Mouse (Mus musculus) forebrain, embryonic 16.5 days (tissue): Measurements from ENCODE around the gene Enpp1. TPM values are rescaled to one million over a fixed set of nuclear protein-coding genes. Genes with fewer than 3 reads are reported as not detected.

Experiments used
- ATAC-seq: fragments of 200-750 bp; cut with Nextera tagmentation; 2 replicates; pipeline ENCODE4 v1.8.0; 2017; ENCODE audit warnings: mild to moderate bottlenecking, moderate library complexity
- H3K27ac ChIP-seq: fragments of 300-500 bp; sonication (generic); 2 replicates; pipeline ENCODE4 v1.5.1; 2014; ENCODE audit warnings: low read length, control low read depth
- H3K27me3 ChIP-seq: fragments of 300-500 bp; sonication (generic); replicated peaks from 2 replicates; pipeline ENCODE4 v1.6.1; 2014; ENCODE audit warnings: low read length; ENCODE audit not compliant: control insufficient read depth, insufficient read depth
- H3K36me3 ChIP-seq: fragments of 300-500 bp; sonication (generic); 2 replicates; pipeline ENCODE4 v1.6.1; 2014; ENCODE audit not compliant: control insufficient read depth, insufficient read depth
- H3K4me1 ChIP-seq: fragments of 300-500 bp; sonication (generic); replicated peaks from 2 replicates; pipeline ENCODE4 v1.6.1; 2014; ENCODE audit warnings: low read length; ENCODE audit not compliant: control insufficient read depth, insufficient read depth
- H3K4me2 ChIP-seq: fragments of 300-500 bp; sonication (generic); 2 replicates; pipeline ENCODE4 v1.6.1; 2014; ENCODE audit warnings: mild to moderate bottlenecking, low read length, control low read depth
- H3K4me3 ChIP-seq: fragments of 300-500 bp; sonication (generic); replicated peaks from 2 replicates; pipeline ENCODE4 v1.5.1; 2014; ENCODE audit warnings: mild to moderate bottlenecking, low read length, control low read depth
- H3K9ac ChIP-seq: fragments of 300-500 bp; sonication (generic); replicated peaks from 2 replicates; pipeline ENCODE4 v1.6.1; 2014; ENCODE audit warnings: low read depth, low read length, control low read depth
- H3K9me3 ChIP-seq: fragments of 300-500 bp; sonication (generic); 2 replicates; pipeline ENCODE4 v1.6.1; 2016; ENCODE audit warnings: low read length; ENCODE audit not compliant: control insufficient read depth
- WGBS: fragments of 180-500 bp; shearing (Covaris S2); extraction: QIAGEN DNeasy Blood & Tissue Kit; methylation state at CpG from one replicate; pipeline ENCODE4 v1.1.7; 2014; 5-methylcytosine and 5-hydroxymethylcytosine counted together
- polyA plus RNA-seq: library from polyadenylated mRNA; unstranded; fragments of >200 nt; fragmentation: Nextera tagmentation; extraction: Ambion mirVana; gene quantifications from 2 replicates; pipeline ENCODE4 v1.2.1, GENCODE M21; 2015

Enpp1 gene
- polyA plus RNA-seq, 1 experiment from 2014 or later, result 0.99 TPM

DNA sequence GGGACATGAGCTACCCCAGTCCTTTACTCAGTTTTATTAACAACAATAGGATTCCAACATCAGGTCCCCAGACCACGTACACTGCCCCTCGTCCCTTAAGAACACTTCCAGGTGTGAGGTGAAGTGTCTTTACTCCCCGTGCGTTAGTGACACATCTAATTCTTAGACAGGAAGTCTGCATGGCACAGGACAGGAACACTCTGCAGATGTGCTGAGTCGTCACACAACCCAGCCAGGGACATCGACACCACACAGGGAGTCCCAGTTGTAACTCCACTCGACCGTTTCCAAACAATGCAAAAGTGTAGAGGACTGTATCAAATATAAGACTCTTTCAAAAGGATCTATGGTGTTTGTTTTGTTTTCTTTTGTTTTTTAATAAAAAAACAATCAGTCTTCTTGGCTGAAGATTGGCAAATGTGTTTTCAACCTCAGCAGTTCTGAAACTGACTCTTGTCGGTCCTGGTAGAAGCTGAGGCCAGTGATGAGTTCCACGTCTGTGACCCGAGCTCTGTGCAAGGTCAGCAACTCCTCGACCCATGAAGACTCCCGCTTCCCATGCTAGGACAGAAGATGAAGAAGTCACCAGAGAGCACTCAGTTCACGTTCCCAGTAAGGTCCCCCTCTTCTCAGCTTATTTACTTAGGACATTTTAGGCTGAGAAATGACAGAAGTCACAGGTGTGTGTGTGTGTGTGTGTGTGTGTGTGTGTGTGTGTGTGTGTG lies 70.4 kb downstream of the Enpp1 start:
- no peak overlapping the region for H3K4me2 ChIP-seq
- no peaks in the 10 kb centered on the region for H3K36me3 ChIP-seq
- no peak overlapping the region for H3K27ac ChIP-seq
- H3K4me3 ChIP-seq, result no peak overlapping the region
- 82% methylated on average over 14 of the region's 14 CpGs for WGBS
- H3K9me3 ChIP-seq, result no peaks in the 10 kb centered on the region
- H3K27me3 ChIP-seq, result no peaks in the 10 kb centered on the region
- no peak overlapping the region for H3K9ac ChIP-seq
- ATAC-seq, result no peak
- H3K4me1 ChIP-seq, result no peaks in the 10 kb centered on the region

- no peaks in the 10 kb centered on the region for H3K9me3 ChIP-seq
- 81% methylated on average over 6 of the region's 6 CpGs for WGBS
- H3K4me2 ChIP-seq, result no peak overlapping the region
- no peak overlapping the region for H3K27ac ChIP-seq
- no peak for ATAC-seq
- no peaks in the 10 kb centered on the region for H3K27me3 ChIP-seq
- no peak overlapping the region for H3K4me3 ChIP-seq
- H3K36me3 ChIP-seq, result no peaks in the 10 kb centered on the region
- no peak overlapping the region for H3K9ac ChIP-seq
- H3K4me1 ChIP-seq, result no peaks in the 10 kb centered on the region
Observed at GRCm38 (mm10) chr10:24640186-24640875, 71.6 kb downstream of the Enpp1 start.

DNA sequence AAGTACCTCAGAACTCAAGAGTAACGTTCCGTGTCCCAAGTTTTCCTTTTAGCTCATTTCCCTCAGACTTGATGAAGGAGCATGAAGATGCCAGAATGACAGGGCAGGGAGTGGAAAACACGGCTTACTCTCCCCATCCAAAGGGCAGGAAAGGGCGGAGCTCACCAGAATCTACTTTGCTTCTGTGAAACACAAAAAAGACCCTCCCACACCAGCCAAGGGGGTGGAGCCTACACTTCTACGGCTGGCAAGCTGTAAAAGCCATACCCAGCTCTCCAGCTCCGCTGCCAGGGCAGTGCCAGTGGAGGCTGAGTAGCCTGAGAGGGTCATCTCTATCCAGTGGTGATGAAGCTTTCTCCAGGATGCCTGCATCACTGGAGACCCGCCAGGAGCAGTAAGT lies 72.4 kb downstream of the Enpp1 start:
- H3K4me2 ChIP-seq, result no peak overlapping the region
- H3K9me3 ChIP-seq, result no peaks in the 10 kb centered on the region
- no peak overlapping the region for H3K9ac ChIP-seq
- 63% methylated on average over 7 of the region's 7 CpGs for WGBS
- H3K27ac ChIP-seq, result no peak overlapping the region
- no peaks in the 10 kb centered on the region for H3K27me3 ChIP-seq
- H3K36me3 ChIP-seq, result no peaks in the 10 kb centered on the region
- no peak for ATAC-seq
- no peaks in the 10 kb centered on the region for H3K4me1 ChIP-seq
- no peak overlapping the region for H3K4me3 ChIP-seq

GRCm38 (mm10) chr10:24638306-24639070 lies 73.5 kb downstream of the Enpp1 start:
- Histone ChIP-seq H3K4me2 (no peak overlapping the region), H3K4me3 (no peak overlapping the region), H3K27me3 (no peaks in the 10 kb centered on the region), H3K9ac (no peak overlapping the region), H3K9me3 (no peaks in the 10 kb centered on the region), H3K36me3 (no peaks in the 10 kb centered on the region), H3K4me1 (no peaks in the 10 kb centered on the region), H3K27ac (no peak overlapping the region)
- ATAC-seq, result no peak
- WGBS, result 64% methylated on average over 10 of the region's 10 CpGs

GRCm38 (mm10) chr10:24636986-24637385 lies 75.0 kb downstream of the Enpp1 start:
- H3K36me3 ChIP-seq, result no peaks in the 10 kb centered on the region
- ATAC-seq, result no peak
- 92% methylated on average over 2 of the region's 2 CpGs for WGBS
- H3K27ac ChIP-seq, result no peak overlapping the region
- H3K4me3 ChIP-seq, result no peak overlapping the region
- no peak overlapping the region for H3K9ac ChIP-seq
- no peaks in the 10 kb centered on the region for H3K4me1 ChIP-seq
- no peaks in the 10 kb centered on the region for H3K27me3 ChIP-seq
- no peaks in the 10 kb centered on the region for H3K9me3 ChIP-seq
- H3K4me2 ChIP-seq, result no peak overlapping the region

- 93% methylated on average over 10 of the region's 10 CpGs for WGBS
- H3K4me2 ChIP-seq, result no peak overlapping the region
- H3K36me3 ChIP-seq, result no peaks in the 10 kb centered on the region
- H3K27ac ChIP-seq, result no peak overlapping the region
- H3K9me3 ChIP-seq, result no peaks in the 10 kb centered on the region
- H3K4me3 ChIP-seq, result no peak overlapping the region
- no peak for ATAC-seq
- no peak overlapping the region for H3K9ac ChIP-seq
- no peaks in the 10 kb centered on the region for H3K4me1 ChIP-seq
- no peaks in the 10 kb centered on the region for H3K27me3 ChIP-seq
Observed at GRCm38 (mm10) chr10:24635884-24636283, 76.1 kb downstream of the Enpp1 start.

GRCm38 (mm10) chr10:24635331-24635815 lies 76.6 kb downstream of the Enpp1 start:
- Histone ChIP-seq H3K36me3 (no peaks in the 10 kb centered on the region), H3K4me3 (no peak overlapping the region), H3K9me3 (no peaks in the 10 kb centered on the region), H3K9ac (no peak overlapping the region), H3K4me1 (no peaks in the 10 kb centered on the region), H3K27ac (no peak overlapping the region), H3K27me3 (no peaks in the 10 kb centered on the region), H3K4me2 (no peak overlapping the region)
- WGBS, result 86% methylated on average over 11 of the region's 11 CpGs
- ATAC-seq, result no peak

GRCm38 (mm10) chr10:24634288-24634687 lies 77.7 kb downstream of the Enpp1 start:
- Histone ChIP-seq H3K9ac (no peak overlapping the region), H3K4me3 (no peak overlapping the region), H3K36me3 (no peaks in the 10 kb centered on the region), H3K27ac (no peak overlapping the region), H3K4me1 (no peaks in the 10 kb centered on the region), H3K4me2 (no peak overlapping the region), H3K9me3 (no peaks in the 10 kb centered on the region), H3K27me3 (no peaks in the 10 kb centered on the region)
- ATAC-seq, result no peak
- WGBS, result 83% methylated on average over 9 of the region's 9 CpGs

DNA sequence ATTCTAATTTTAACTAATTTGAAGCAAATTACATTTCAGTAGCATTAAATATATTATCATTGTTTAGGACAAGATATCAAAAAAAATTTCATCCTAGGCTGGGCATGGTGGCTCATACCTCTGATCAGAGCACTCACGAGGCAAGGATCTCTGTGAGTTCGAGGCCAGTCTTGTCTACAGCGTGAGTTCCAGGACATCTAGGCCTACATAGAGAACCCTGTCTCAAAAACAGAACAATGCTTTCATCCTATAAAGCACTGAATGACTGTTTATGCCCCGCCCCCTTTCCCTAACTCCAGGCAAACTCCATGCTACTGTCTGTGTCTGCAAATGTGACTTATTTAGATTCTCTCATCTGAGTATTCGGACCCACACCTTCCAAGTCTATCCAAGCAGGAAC lies 80.8 kb downstream of the Enpp1 start:
- H3K4me2 ChIP-seq, result no peak overlapping the region
- ATAC-seq, result no peak
- no peak overlapping the region for H3K27ac ChIP-seq
- no peak overlapping the region for H3K9ac ChIP-seq
- H3K4me3 ChIP-seq, result no peak overlapping the region
- no peaks in the 10 kb centered on the region for H3K36me3 ChIP-seq
- WGBS, result 93% methylated on average over 5 of the region's 5 CpGs
- H3K27me3 ChIP-seq, result no peaks in the 10 kb centered on the region
- no peaks in the 10 kb centered on the region for H3K4me1 ChIP-seq
- no peaks in the 10 kb centered on the region for H3K9me3 ChIP-seq
